Mouse (Mus musculus) kidney, adult 2 months (tissue): ENCODE results near the gene Grik4.

ENCODE experiments used
- CTCF ChIP-seq: fragments of 200-500 bp; conservative IDR thresholded peaks from 2 replicates; pipeline ENCODE4 v1.5.1; 2011; ENCODE audit warnings: low read depth, mild to moderate bottlenecking, control low read depth, low read length, moderate library complexity, mixed read lengths; ENCODE audit not compliant: insufficient read depth, insufficient read length
- POLR2A ChIP-seq: fragments of 200-500 bp; IDR thresholded peaks from one replicate; pipeline ENCODE4 v1.6.1; 2011; ENCODE audit warnings: low read depth, low read length, control low read depth

DNA sequence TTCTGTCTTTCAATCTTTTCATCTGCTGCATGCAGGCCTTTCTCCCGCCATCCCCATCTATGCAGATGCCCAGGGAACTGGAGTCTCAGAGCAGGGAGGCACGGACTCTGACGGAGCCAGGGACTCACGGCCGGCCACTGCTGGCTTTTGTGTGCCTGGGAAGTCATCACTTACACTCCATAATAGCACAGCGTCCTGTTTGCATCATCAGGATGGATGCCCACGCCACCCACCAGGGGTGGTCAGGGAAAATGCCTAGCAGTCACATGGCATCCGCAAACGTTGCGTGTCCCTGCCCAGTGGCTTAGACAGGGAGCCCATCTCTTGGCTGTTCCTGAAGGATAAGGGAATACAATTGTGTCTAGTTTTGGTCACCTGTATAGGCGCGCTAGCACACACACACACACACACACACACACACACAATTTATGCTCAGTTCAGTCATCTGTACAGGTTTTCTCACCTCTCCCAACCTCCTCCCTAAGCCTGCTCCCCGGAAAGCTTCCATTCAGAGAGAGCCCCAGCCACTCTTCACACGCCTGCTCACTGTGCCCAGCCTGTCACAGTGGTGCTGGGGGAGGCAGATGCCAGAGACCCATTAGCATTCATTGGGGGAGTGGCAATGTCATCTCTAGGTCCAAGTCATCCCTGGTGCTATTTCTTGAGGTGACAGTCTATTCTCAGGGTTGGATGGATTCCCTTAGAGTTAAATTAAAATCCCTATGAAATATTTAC lies 370.5 kb downstream of the Grik4 start:
- TF ChIP-seq CTCF (no peak), POLR2A (no peak)
